Mouse (Mus musculus) small intestine, adult 2 months (tissue): ENCODE data around the gene Emc10. TPM values are rescaled to one million over a fixed set of nuclear protein-coding genes. Genes with fewer than 3 reads are reported as not detected.

Source experiments
- H3K27ac ChIP-seq: fragments of 200-500 bp; 2 replicates; pipeline ENCODE4 v1.5.1; 2012; ENCODE audit warnings: low read depth, low read length, control low read depth, inconsistent platforms; ENCODE audit not compliant: insufficient read depth
- H3K27me3 ChIP-seq: fragments of 200-500 bp; 2 replicates; pipeline ENCODE4 v1.6.1; 2012; ENCODE audit warnings: mild to moderate bottlenecking, moderate library complexity, low read length, inconsistent platforms; ENCODE audit not compliant: control insufficient read depth, insufficient read depth
- H3K36me3 ChIP-seq: fragments of 200-500 bp; 2 replicates; pipeline ENCODE4 v1.6.1; 2012; ENCODE audit warnings: mild to moderate bottlenecking, low read length, control low read depth, inconsistent platforms; ENCODE audit not compliant: control insufficient read depth, insufficient read depth
- H3K4me1 ChIP-seq: fragments of 200-500 bp; 2 replicates; pipeline ENCODE4 v1.6.1; 2012; ENCODE audit warnings: low read length, inconsistent platforms, mixed read lengths; ENCODE audit not compliant: control insufficient read depth, insufficient read depth, insufficient read length
- H3K4me3 ChIP-seq: fragments of 200-500 bp; 2 replicates; pipeline ENCODE4 v1.5.1; 2012; ENCODE audit warnings: low read depth, mild to moderate bottlenecking, control low read depth, inconsistent platforms, low read length, moderate library complexity
- CTCF ChIP-seq: fragments of 200-500 bp; IDR thresholded peaks from 2 replicates; pipeline ENCODE4 v1.5.1; 2012; ENCODE audit warnings: low read depth, mild to moderate bottlenecking, control low read depth, inconsistent platforms, low read length, moderate library complexity, mixed read lengths; ENCODE audit not compliant: insufficient replicate concordance, insufficient read length; ENCODE audit errors: extremely low read depth
- POLR2A ChIP-seq: fragments of 200-500 bp; IDR thresholded peaks from 2 replicates; pipeline ENCODE4 v1.6.1; 2012; ENCODE audit warnings: low read depth, mild to moderate bottlenecking, control low read depth, inconsistent platforms, low read length, moderate library complexity
- WGBS: fragments of 180-500 bp; shearing (Covaris S2); methylation state at CpG from one replicate; pipeline ENCODE4 v1.1.7; 2018; 5-methylcytosine and 5-hydroxymethylcytosine counted together
- polyA plus RNA-seq: library from polyadenylated mRNA; depleted of rRNA; stranded (reverse); fragments of >200 nt; gene quantifications from 2 replicates; pipeline ENCODE4 v1.2.3, GENCODE M21; 2012

The Emc10 gene
- polyA plus RNA-seq, 1 experiment: 256 TPM

GRCm38 (mm10) chr7:44466888-44467311 lies 29.4 kb downstream of the Emc10 start:
- TF ChIP-seq POLR2A (no peak), CTCF (no peak)
- Histone ChIP-seq H3K4me1 (peaks cover 12% of the 10 kb centered on the region), H3K36me3 (no peaks in the 10 kb centered on the region; the same call in 1 of the 2 replicates), H3K4me3 (no peak overlapping the region), H3K27me3 (peaks cover 17% of the 10 kb centered on the region), H3K27ac (no peak overlapping the region)
- 86% methylated on average over 16 of the region's 16 CpGs for WGBS

- Histone ChIP-seq H3K27ac (no peak overlapping the region), H3K4me1 (peaks cover 12% of the 10 kb centered on the region), H3K27me3 (peaks cover 21% of the 10 kb centered on the region), H3K4me3 (no peak overlapping the region), H3K36me3 (no peaks in the 10 kb centered on the region; the same call in 1 of the 2 replicates)
- 88% methylated on average over 10 of the region's 10 CpGs for WGBS
- TF ChIP-seq POLR2A: no peak
- no peak for TF ChIP-seq CTCF
Observed at GRCm38 (mm10) chr7:44466006-44466887, 30.1 kb downstream of the Emc10 start.

- 64% methylated on average over 2 of the region's 2 CpGs for WGBS
- peaks cover 24% of the 10 kb centered on the region for H3K27me3 ChIP-seq
- H3K36me3 ChIP-seq: no peaks in the 10 kb centered on the region
- H3K27ac ChIP-seq: no peak within 1 kb of the TSS
- TF ChIP-seq CTCF (no peak), POLR2A (no peak)
- H3K4me3 ChIP-seq: no peak within 1 kb of the TSS
- H3K4me1 ChIP-seq: peaks cover 12% of the 10 kb centered on the region
Observed at GRCm38 (mm10) chr7:44465111-44465510, 31.2 kb downstream of the Emc10 start, which contains the start of gene Aspdh. Aspdh (plus strand) TSS chr7:44465391.

- Histone ChIP-seq H3K4me1 (peaks cover 12% of the 10 kb centered on the region), H3K27me3 (peaks cover 24% of the 10 kb centered on the region), H3K4me3 (no peak overlapping the region), H3K27ac (no peak overlapping the region), H3K36me3 (no peaks in the 10 kb centered on the region)
- 49% methylated on average over 4 of the region's 4 CpGs for WGBS
- TF ChIP-seq POLR2A (no peak), CTCF (no peak)
Observed at GRCm38 (mm10) chr7:44464511-44464910, 31.8 kb downstream of the Emc10 start.

GRCm38 (mm10) chr7:44463556-44464225 lies 32.6 kb downstream of the Emc10 start:
- Histone ChIP-seq H3K4me3 (no peak overlapping the region), H3K27ac (no peak overlapping the region), H3K36me3 (no peaks in the 10 kb centered on the region), H3K4me1 (peaks cover 9% of the 10 kb centered on the region), H3K27me3 (peaks cover 24% of the 10 kb centered on the region)
- 79% methylated on average over 10 of the region's 10 CpGs for WGBS
- no peak for TF ChIP-seq CTCF
- TF ChIP-seq POLR2A: no peak

- Histone ChIP-seq H3K36me3 (no peaks in the 10 kb centered on the region), H3K4me3 (no peak overlapping the region), H3K4me1 (peaks cover 5% of the 10 kb centered on the region), H3K27ac (no peak overlapping the region), H3K27me3 (peaks cover 24% of the 10 kb centered on the region)
- WGBS: 19% methylated on average over 8 of the region's 8 CpGs
- TF ChIP-seq CTCF (no peak), POLR2A (no peak)
Observed at GRCm38 (mm10) chr7:44463056-44463425, 33.3 kb downstream of the Emc10 start.
